Mouse (Mus musculus): Measurements from ENCODE around the gene Slc46a3. TPM values are rescaled to one million over a fixed set of nuclear protein-coding genes. Genes with fewer than 3 reads are reported as not detected.

Gene Slc46a3
- total RNA-seq (2014; fragmentation: Nextera tagmentation): 23.9 and 24.2 TPM in 2 replicates
- total RNA-seq (2017): 13.8 and 16.7 TPM in 2 replicates

DNA sequence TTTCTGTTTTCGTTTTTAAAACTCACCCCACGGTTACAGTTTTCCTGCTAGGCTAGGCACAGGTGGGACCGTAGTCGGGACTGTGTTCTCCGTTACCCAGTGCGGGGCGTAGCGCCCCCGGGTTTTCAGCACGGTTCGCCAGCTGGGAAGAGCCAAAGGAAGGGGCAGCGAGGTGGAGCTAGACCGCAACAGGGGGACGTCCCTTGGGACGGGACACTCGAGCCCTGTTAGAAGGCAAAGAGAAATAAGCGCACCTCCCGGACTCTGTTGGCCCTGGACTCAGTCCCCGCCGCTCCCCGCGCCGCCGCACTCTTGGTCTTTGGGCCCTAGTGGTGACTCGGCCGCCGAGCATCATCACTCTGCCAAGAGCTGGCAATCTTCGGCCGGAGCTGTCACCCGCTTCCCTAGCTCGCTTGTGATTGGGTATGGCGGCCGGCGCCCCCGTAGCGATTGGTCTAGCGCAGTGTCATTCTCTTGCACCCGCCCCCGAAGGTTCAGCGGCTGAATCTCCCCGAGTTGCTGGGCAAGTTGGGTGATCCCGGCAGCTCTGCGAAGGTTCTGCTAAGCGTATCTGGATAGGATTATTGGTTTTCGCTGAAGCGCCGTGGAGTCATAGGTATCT is at the start of gene Slc46a3:
TSS of gene Slc46a3 (minus strand) at position 361 of the 622 bp plus-strand sequence.
- ATAC-seq (replicated peaks; ENCODE audit: low FRiP score, low TSS enrichment, poor library complexity, severe bottlenecking): peak; percentile 87

DNA sequence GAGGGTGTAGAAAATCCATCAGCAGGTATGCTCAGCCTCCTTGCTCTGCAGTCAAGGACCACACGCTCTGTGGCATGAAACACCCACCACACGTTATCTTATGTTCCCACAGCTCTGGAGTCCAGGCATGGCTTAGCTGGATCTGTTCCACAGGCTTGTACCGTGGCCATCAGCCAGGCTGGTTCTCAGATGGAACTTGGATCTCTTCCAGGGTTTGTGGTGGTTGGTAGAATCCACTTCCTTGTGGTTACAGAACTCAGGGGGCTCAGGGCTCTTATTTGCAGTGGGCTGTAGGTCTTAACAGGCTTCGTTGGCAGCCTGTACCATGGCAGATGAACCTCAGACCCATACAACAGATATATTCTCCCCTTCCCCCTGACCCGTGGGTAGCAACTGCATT is 44.6 kb upstream of the Slc46a3 start:
- ATAC-seq (replicated peaks; ENCODE audit: low FRiP score, low TSS enrichment, poor library complexity, severe bottlenecking): peak; percentile 91

DNA sequence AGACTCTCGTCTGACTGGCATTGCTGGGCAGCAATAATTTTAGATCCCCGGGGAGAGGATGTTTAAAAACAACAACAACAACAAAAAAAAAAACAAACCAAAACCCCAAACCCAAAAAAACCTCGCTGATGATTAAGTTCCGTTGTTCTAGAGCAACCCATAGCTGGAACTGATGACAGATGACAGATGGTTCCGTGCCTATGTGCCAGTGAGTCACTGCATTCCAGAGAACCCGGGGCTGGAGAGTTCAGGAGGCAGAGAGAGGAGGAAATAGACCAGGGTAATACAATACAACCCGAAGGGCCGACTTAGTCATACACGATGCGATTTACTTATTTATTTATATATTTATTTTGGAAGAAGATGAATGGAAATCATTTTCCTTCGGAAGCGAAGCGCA is 40.5 kb upstream of the Slc46a3 start:
- ATAC-seq (replicated peaks; ENCODE audit: low FRiP score, low TSS enrichment, poor library complexity, severe bottlenecking): no peak

DNA sequence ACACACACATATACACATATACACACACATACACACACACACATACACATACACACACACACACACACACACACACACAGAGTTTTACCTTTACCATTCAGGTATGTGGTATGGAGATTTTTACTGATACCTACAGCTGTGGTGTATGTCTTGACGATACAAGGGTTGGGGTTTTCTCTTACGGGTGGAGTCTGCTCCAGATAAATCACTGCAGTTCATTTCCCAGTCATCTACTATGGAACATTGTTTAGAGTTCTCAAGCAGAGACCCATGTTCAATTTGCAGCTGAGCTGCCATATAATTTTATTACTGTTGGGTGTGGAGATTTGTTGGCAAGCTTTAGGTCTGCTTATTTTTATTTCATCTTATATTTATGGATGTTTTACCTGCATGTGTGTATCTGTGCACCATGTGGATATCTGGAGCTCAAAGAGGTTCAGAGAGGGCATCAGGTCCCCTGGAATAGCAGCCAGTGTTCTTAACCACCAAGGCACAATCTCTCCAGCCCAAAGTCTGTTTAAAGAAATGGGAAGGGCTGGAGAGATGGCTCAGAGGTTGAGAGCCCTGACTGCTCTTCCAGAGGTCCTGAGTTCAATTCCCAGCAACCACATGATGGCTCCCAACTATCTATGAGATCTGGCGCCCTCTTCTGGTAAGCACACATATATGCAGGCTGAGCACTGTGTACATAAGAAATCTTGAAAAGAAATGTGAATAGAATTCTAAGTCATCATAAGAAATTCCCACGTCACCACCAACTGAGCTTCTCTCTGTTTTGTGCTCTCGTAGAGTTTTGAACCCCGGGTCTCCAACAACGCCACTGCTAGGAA is 34.3 kb upstream of the Slc46a3 start:
- ATAC-seq (replicated peaks; ENCODE audit: low FRiP score, low TSS enrichment, poor library complexity, severe bottlenecking): no peak

DNA sequence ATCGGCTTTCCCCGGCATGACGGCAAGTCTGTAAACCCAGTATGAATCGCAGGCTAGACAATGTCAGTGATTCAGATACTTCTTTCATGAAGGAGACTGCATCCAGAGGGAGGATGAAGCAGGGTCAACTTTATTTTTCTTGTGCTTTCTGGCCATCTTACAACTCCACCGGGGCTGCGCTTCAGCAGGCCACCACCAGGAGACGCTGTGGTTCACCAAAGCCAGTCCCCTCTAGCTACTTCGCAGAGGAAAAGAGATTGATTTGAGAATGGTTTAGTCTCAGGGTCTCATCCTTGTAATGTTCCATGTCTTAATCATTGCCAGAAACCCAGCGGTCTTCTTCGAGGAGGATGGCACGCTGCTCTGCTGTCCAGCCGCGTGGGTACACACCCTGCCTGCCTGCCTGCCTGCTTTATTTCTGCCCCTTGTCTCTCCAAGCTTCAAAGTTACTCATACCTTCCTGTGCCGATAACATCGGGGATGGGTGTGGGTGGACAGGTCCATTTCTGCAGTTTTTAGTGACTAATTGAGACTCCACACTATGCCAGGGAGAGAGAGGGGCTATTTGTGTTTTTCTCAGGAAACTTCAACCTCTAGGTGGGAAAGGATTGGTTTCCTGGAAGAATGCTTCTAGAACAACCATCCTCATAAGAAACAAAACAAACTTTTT is 31.5 kb upstream of the Slc46a3 start:
- ATAC-seq (replicated peaks; ENCODE audit: low FRiP score, low TSS enrichment, poor library complexity, severe bottlenecking): 0 out of 2 replicates have a peak, but pooled peaks have one; percentile 60

DNA sequence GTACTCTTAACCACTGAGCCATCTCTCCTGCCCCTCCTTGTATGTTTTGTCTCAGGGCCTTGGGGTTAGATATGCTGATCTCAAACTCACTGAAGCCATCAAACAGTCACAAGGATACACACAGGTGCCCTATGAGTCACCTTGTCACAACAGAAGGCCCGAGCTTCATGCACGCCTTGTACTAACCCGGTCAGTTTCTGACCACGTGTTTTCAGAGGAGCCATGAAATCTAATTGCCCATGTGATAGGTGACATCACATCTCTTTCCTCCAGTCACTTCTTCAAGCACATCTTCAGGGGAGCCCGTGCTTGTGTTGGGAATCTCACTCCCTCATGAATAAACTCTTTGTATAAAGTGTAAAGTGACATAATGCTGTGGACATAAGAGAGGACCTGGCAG is 30.0 kb upstream of the Slc46a3 start:
- ATAC-seq (replicated peaks; ENCODE audit: low FRiP score, low TSS enrichment, poor library complexity, severe bottlenecking): no peak

DNA sequence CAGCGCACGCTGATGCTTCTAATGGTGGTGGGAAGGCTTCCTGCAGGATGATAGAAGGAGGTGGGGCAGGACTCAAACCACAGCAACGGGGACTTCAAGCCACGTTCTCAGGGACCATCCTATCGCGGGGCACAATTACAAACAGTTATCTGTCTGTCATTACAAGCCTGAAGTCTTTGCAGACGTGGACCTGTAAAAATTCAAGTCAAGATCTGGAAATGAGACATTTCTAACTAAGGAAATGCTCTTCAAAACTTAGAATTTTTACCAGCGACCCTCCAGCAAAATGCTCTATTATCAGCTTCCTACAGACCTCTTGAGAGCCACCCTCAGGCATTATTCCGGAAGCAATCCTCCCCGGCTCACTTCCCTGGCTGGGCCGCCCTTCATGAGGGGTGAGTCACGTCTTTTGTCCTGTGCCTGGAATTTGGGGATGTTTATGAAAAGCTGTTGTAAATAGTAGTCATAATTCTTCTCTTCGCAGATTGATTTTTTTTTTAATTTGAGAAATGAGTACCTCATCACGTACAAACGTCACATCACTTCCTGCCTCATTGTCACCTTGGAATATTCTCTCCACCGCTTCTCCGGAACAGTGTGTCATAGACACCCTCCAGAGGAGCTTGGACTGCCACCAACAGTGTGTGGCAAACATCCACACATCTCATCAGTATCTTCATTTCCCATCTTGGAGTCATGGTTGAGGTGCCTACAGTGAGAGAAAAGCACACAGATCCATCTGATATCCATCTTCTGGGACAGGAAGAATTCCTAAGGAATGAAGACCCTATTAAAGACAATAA is 23.6 kb upstream of the Slc46a3 start:
- ATAC-seq (replicated peaks; ENCODE audit: low FRiP score, low TSS enrichment, poor library complexity, severe bottlenecking): peak; percentile 88

DNA sequence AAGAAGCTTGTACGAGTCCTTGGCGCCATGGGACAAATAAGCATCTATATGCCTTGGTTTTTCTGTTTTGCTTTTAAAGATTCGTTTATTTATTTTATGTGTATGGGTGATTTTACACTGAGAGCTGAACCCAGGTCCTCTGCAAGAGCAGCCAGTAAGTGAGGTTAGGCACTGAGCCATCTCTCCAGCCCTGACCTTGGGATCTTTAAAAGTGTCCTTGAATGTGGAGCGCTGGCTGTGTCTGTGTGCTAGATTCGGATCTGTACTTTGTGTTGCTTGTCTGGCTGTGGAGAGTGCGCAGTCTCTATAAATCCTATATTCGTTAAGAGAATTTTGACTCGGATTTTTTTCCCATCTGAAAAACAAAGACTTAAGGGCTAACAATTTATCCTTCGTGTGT is 21.6 kb upstream of the Slc46a3 start:
- ATAC-seq (replicated peaks; ENCODE audit: low FRiP score, low TSS enrichment, poor library complexity, severe bottlenecking): no peak

DNA sequence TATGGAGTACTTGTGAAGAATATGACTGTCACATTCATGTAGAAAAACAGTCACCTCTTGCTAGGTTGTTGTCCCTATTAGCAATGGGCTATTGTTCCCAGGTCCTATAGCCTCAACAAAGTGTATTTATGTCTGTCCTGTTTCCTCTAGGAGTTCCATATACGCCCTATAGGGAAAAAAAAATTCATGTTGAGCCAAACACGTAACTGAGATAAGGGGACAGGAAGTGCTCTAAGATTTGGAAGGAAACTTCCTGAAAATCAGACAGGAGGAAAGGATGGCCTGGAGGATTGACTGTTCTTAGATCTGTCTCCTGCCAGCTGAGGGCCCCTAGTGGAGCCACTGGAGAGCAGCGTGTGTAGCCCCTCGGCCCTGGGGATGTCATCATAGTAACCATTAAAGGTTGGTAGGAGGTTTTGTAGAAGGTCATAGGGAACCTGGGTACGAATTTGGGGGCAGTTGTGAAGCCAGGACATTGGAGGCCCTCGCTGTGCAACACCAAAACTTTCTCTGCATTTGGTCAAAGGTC is 20.5 kb upstream of the Slc46a3 start:
- peak; percentile 35; the same call in 1 of the 2 replicates for ATAC-seq (replicated peaks; ENCODE audit: low FRiP score, low TSS enrichment, poor library complexity, severe bottlenecking)

DNA sequence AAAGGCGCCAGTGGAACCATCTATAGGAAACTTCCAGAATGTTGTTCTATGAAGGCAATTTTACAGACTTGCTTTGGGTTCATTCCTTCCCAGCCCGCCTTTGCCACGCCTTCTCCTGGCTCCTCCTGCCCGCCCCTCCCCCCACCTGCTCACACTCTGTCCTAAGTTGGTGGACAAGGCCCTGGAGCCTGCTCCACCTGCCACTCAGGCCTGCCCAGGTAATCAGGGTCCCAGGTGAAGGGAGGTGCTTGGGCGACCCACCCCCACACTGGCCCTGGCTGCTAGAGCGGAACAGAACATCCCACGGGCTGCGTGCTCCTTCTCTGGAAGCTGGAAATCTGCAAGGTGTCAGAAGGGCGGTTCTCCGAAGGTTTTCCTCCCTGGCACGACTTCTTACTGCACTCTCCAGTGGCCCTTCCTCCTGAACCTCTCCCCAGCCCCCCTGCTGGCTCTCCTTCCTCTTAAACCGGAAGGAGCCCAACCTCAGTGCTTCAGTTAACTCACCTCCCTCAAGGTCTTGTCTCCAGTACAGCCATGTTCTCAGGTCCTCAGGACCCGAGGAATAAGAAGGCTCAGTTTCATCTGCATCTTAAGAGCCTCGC is 18.7 kb upstream of the Slc46a3 start:
- no peak for ATAC-seq (replicated peaks; ENCODE audit: low FRiP score, low TSS enrichment, poor library complexity, severe bottlenecking)

DNA sequence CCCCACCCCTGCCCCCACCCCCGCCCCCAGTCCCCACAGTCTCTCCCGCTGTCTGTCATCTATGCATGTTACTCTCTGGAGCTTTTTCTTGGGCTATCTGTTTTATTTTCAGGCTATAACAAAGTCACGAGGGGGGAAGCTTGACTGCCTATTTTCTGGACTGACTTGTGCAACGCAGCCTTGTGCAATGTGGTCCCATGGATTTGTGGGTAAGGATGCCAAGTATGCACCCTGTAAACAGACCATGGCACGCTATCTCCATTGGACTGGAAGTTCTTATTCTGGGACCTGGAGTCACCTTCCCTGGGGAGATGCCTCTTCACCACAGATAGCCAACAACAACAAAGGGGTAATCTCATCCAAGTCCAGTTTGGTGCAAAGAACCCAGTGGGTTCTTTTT is 17.1 kb upstream of the Slc46a3 start:
- ATAC-seq (replicated peaks; ENCODE audit: low FRiP score, low TSS enrichment, poor library complexity, severe bottlenecking): no peak

DNA sequence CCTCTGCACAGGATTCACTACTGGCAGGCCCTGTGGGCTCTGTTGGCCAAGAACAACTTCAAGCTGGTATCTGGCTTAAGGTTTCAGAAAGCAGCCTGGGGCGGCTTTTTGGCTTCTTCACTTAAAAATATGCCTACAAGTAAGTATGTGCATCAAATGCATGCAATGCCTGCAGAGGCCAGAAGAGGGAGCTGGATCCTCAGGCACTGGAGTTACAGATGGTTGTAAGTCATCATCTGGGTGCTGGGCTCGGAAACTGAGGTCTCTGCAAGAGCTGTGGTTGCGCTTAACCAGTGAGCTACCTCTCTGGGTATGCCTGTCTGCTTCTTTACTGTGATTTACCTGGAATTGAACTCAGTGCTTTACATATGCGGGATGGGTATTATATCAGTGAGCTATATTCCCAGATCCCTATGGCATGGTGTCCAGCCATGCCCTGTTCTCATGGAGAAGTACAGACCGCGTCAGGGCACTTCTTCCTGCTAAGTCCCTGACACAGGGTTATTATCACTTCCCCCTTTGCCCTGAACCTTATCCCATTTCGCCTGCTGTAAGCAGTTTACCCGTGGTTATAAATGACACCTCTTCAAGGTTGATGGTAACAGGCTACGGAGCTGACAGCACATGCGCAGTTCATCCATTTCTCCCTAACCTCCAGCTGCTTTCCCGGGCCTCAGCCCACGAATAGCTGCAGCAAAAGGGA is 16.3 kb upstream of the Slc46a3 start:
- ATAC-seq (replicated peaks; ENCODE audit: low FRiP score, low TSS enrichment, poor library complexity, severe bottlenecking): no peak

DNA sequence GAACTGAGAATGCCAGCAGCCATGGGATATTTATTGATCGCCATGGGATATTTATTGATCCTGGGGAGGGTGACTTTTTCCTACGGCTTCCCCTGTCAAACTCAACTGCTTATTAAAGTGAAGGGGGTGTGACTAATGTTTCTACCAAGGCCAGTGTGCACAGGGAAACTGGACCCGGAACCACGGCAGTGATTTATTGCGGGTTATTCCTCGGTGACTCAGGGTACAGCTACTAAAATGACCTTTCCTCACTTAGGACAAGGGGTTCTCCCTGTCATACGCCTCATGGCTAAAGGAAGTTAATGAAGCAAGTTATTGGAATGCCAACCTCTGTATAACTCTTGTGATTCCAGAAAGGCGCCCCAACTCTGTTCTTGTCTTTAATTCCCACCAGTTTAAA is 13.2 kb upstream of the Slc46a3 start:
- no peak for ATAC-seq (replicated peaks; ENCODE audit: low FRiP score, low TSS enrichment, poor library complexity, severe bottlenecking)

DNA sequence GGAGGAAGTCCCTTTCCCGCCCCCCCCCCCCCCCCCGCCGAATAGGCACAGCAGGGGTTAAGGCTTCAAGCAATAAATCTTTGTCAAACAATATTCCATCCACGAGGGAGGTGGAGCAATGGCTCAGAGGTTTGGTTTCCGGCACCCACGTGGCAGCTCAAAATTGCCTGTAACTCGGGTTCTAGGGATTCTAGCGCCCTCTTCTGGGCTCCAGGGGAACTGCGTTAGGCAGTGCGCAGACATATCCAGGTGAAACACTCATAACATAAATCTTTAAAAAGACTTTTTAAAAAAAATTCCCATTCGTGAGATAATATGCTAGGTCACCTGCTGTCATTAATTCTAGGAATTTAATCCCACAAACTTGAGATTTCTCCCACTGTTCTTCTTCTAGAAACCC is 12.5 kb upstream of the Slc46a3 start:
- ATAC-seq (replicated peaks; ENCODE audit: low FRiP score, low TSS enrichment, poor library complexity, severe bottlenecking): no peak

DNA sequence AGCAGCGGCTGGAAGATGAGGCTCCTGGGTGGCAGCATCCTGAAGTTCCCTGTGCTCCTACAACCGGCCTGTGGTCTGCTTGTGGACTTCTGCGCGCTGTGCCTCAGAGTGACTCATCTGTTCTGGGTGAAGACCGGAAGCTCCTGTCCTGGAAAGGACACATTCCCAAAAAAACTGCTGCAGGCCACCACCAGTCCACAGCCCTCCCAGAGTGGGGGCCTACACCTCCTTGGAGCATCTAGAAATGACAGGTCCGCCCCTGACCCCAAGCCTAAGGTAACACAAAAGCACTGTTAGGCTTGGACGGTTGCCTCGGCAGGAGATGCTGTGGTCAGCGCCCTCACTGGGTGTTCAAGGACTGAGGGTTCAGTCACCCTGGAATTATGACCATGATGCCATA is 8.6 kb upstream of the Slc46a3 start:
- ATAC-seq (replicated peaks; ENCODE audit: low FRiP score, low TSS enrichment, poor library complexity, severe bottlenecking): no peak

DNA sequence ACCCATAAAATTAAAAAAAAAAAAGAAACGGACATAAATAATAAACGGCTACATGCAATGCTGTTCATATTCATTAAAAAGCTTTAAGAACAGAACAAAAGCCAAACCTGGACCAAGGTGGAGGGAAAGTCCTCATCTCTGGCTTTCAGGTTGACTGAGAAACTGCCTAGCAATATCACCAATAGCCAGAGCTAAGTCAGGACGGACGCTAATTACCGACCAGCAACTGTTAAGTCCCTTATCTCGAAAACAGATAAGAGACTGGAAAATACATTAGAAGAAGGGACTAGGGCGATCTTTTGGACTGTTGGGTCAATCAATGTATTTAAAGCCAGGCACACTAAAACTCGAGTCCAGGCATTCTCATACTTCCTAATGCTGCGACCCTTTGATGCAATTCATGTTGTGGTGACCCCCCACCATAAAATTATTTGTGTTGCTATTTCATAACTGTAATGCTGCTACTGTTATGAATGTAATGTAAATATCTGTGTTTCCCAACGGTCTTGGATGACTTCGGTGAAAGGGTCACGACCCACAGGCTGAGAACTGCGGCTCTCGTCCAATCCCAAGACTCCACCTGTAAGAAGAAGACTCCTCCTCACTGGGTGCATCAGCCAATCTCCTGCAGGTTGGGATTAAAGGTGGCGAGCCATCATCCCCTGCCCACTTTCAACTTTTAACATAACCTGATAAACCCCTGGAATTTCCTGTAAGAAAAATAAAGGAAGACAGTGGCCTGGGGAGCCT is 7.6 kb upstream of the Slc46a3 start:
- peak; percentile 64 for ATAC-seq (replicated peaks; ENCODE audit: low FRiP score, low TSS enrichment, poor library complexity, severe bottlenecking)

DNA sequence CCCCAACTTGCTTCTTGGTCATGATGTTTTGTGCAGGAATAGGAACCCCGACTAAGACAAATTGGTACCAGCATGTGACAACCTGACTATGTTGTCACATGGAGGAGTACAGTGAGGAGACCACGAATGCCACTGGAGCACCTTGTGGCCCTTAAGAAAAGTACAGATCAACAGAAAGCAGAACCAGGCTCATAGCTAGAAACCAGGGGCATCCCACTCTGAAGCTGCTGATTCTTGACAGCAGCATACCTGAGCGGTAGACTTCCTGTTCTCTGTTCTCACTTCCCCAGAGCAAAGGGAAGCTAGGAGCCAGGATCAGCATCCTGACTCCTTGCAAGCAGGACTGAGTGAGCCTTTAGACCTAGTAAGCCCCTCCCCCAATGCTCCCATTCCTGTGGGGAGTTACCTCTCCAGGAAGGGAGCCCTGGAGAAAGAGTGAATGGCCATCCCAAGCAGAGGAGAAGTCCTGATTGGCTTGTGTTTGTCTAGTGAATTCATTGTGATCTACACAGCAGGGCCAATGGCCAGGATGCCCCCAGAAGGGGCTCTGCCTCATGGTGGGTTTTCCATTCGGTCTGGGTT is 4.4 kb upstream of the Slc46a3 start:
- no peak for ATAC-seq (replicated peaks; ENCODE audit: low FRiP score, low TSS enrichment, poor library complexity, severe bottlenecking)
